Mouse (Mus musculus): ENCODE measurements at regions not wholly inside any gene's neighbourhood (a gene's known extent, or its start where the extent isn't known, plus 50 kb on each side); places are given as distances from the start of the nearest gene placed in this dataset.
"Not testable (repeated sequence)": the region's sequence is repeated elsewhere in the genome, so short reads cannot be mapped to it uniquely, and the experiment has no call there.

GRCm38 (mm10) chr8:37239354-37239753 is 245.9 kb downstream of the AI429214 start:
- no peak for DNase-seq (ENCODE audit: low spot score)

GRCm38 (mm10) chr8:37251234-37251633 is 257.8 kb downstream of the AI429214 start:
- DNase-seq (ENCODE audit: low spot score), result not testable (repeated sequence)

GRCm38 (mm10) chr8:37291069-37291850 is 297.9 kb downstream of the AI429214 start:
- DNase-seq (ENCODE audit: low spot score), result no peak
